In genomic region chr10:75062189-75062561, GRCm38 (mm10) we compare ENCODE assay signal across 8 mouse cellular contexts. TPM values are rescaled to one million over a fixed set of nuclear protein-coding genes. Genes with fewer than 3 reads are reported as not detected.
DNase-seq lines count a peak whose midpoint lies in the region; ATAC-seq and TF ChIP-seq lines count a peak whose summit lies in the region.
"Had no signal": no experiment of that assay in that cellular context is flagged by ENCODE, and none has a peak within 500 bp of the region (broad histone marks: within the 10 kb centered on the region; RNA-seq: fewer than 3 reads in every experiment).

No protein-coding gene starts in this region.

- ATAC-seq in forebrain, embryonic 11.5 days (replicated peaks; ENCODE audit: low FRiP score), result no peak
- ATAC-seq in hindbrain, postnatal 0 days, result no peak
- ATAC-seq in liver, embryonic 16.5 days (ENCODE audit: low read depth), result no peak

- H3K36me3 ChIP-seq in forebrain, embryonic 11.5 days (ENCODE audit: control insufficient read depth, insufficient read depth, low read length), result no peaks in the 10 kb centered on the region; the same call in 1 of the 2 replicates
- H3K36me3 ChIP-seq in hindbrain, postnatal 0 days (ENCODE audit: insufficient read depth, low read length), result no peaks in the 10 kb centered on the region
- no peaks in the 10 kb centered on the region for H3K36me3 ChIP-seq in liver, embryonic 16.5 days (ENCODE audit: control insufficient read depth, insufficient read depth)

- H3K4me2 ChIP-seq in forebrain, embryonic 11.5 days (ENCODE audit: low read depth, low read length, severe bottlenecking), result peak overlapping the region; percentile 81
- peak overlapping the region; percentile 81 for H3K4me2 ChIP-seq in hindbrain, postnatal 0 days (ENCODE audit: low read depth, low read length)
- peak overlapping the region; percentile 50 for H3K4me2 ChIP-seq in liver, embryonic 16.5 days (ENCODE audit: low read depth, low read length)

- no peaks in the 10 kb centered on the region for H3K9me3 ChIP-seq in forebrain, embryonic 11.5 days (ENCODE audit: control insufficient read depth, low read length)
- H3K9me3 ChIP-seq in hindbrain, postnatal 0 days (ENCODE audit: low read length), result no peaks in the 10 kb centered on the region
- no peaks in the 10 kb centered on the region for H3K9me3 ChIP-seq in liver, embryonic 16.5 days (replicated peaks; ENCODE audit: control insufficient read depth, low read length)

- H3K9ac ChIP-seq in forebrain, embryonic 11.5 days (ENCODE audit: low read length), result peak overlapping the region; percentile 82
- H3K9ac ChIP-seq in hindbrain, postnatal 0 days (replicated peaks; ENCODE audit: low read length), result peak overlapping the region; percentile 77
- peak overlapping the region; percentile 4; the same call in 1 of the 2 replicates for H3K9ac ChIP-seq in liver, embryonic 16.5 days (ENCODE audit: low read depth, low read length)

- no peak for TF ChIP-seq CTCF in hindbrain, postnatal 0 days (IDR thresholded peaks at IDR 0.05; ENCODE audit: low read depth)
- no peak for TF ChIP-seq CTCF in olfactory bulb, adult 2 months (IDR thresholded peaks at IDR 0.05; ENCODE audit: insufficient read depth, low read depth, low read length)

- no peak for TF ChIP-seq POLR2A in olfactory bulb, adult 2 months (IDR thresholded peaks at IDR 0.05; ENCODE audit: insufficient read depth, low read depth, low read length)

- H3K4me1 ChIP-seq in forebrain, embryonic 11.5 days (replicated peaks; ENCODE audit: control insufficient read depth, insufficient read depth, low read length), result peaks cover 23% of the 10 kb centered on the region
- H3K4me1 ChIP-seq in hindbrain, postnatal 0 days (ENCODE audit: insufficient read depth, low read length), result peaks cover 52% of the 10 kb centered on the region
- peaks cover 9% of the 10 kb centered on the region for H3K4me1 ChIP-seq in liver, embryonic 16.5 days (ENCODE audit: control insufficient read depth, low read depth, low read length)
- peaks cover 40% of the 10 kb centered on the region for H3K4me1 ChIP-seq in olfactory bulb, adult 2 months (ENCODE audit: control insufficient read depth, insufficient read depth, low read length)

- H3K4me3 ChIP-seq in forebrain, embryonic 11.5 days (ENCODE audit: low read depth, low read length), result peak overlapping the region; percentile 92
- peak overlapping the region; percentile 87 for H3K4me3 ChIP-seq in hindbrain, postnatal 0 days (ENCODE audit: low read length)
- peak overlapping the region; percentile 68 for H3K4me3 ChIP-seq in liver, embryonic 16.5 days (ENCODE audit: low read depth, low read length)
- peak overlapping the region; percentile 75 for H3K4me3 ChIP-seq in olfactory bulb, adult 2 months (ENCODE audit: insufficient read depth, low read depth, low read length)

- H3K27me3 ChIP-seq in forebrain, embryonic 11.5 days (ENCODE audit: control insufficient read depth, insufficient read depth, low read length), result no peaks in the 10 kb centered on the region
- no peaks in the 10 kb centered on the region for H3K27me3 ChIP-seq in hindbrain, postnatal 0 days (ENCODE audit: insufficient read depth, low read length)
- H3K27me3 ChIP-seq in liver, embryonic 16.5 days (ENCODE audit: control insufficient read depth, insufficient read depth, low read depth, low read length), result peaks cover 35% of the 10 kb centered on the region

- H3K27ac ChIP-seq in forebrain, embryonic 11.5 days (ENCODE audit: low read depth, low read length), result no peak overlapping the region
- no peak overlapping the region for H3K27ac ChIP-seq in hindbrain, postnatal 0 days
- H3K27ac ChIP-seq in liver, embryonic 16.5 days (ENCODE audit: low read length), result no peak overlapping the region
- no peak overlapping the region for H3K27ac ChIP-seq in olfactory bulb, adult 2 months (ENCODE audit: insufficient read depth, low read depth, low read length)

- DNase-seq in thymus, postnatal 25 days, result peak; percentile 10
- DNase-seq in thymus, postnatal 14 days, result no peak
- no peak for DNase-seq in forebrain, embryonic 11.5 days (ENCODE audit: low spot score)
- peak; percentile 44 for DNase-seq in hindbrain, postnatal 0 days (ENCODE audit: low spot score)
- no peak for DNase-seq in B cell, adult 2 months

- WGBS in forebrain, embryonic 11.5 days, result 15% methylated on average over 6 of the region's 6 CpGs
- WGBS in hindbrain, postnatal 0 days, result 11% methylated on average over 6 of the region's 6 CpGs
- 10% methylated on average over 6 of the region's 6 CpGs for WGBS in liver, embryonic 16.5 days (ENCODE audit: insufficient replicate concordance)
- 11% methylated on average over 6 of the region's 6 CpGs for WGBS in olfactory bulb, adult 2 months

RNA-seq across cellular contexts. Expression of gene Bcr, which starts 1.8 kb away (rescaled TPM):
- polyA plus RNA-seq in forebrain, embryonic 11.5 days (2014; fragmentation: Nextera tagmentation; extraction: Ambion mirVana), result 11.7 and 13.4 TPM in 2 replicates
- 54.4 and 61.4 TPM in 2 replicates for total RNA-seq in hindbrain, postnatal 0 days (2014; rRNA removed)
- polyA plus RNA-seq in hindbrain, postnatal 0 days (2015; fragmentation: Nextera tagmentation; extraction: Ambion mirVana), result 10.1 and 10.5 TPM in 2 replicates
- 1.8 and 2.0 TPM in 2 replicates for polyA plus RNA-seq in liver, embryonic 16.5 days (2015; fragmentation: Nextera tagmentation; extraction: Ambion mirVana)
- not detected in 2 replicates for polyA plus RNA-seq in olfactory bulb, adult 2 months (2012; ENCODE audit: insufficient read depth, insufficient read length, low replicate concordance, missing spikeins)

RNA-seq across cellular contexts. Expression of gene Rab36, which starts 25.3 kb away (rescaled TPM):
- 10.8 and 11.9 TPM in 2 replicates for polyA plus RNA-seq in forebrain, embryonic 11.5 days (2014; fragmentation: Nextera tagmentation; extraction: Ambion mirVana)
- 16.7 and 17.7 TPM in 2 replicates for total RNA-seq in hindbrain, postnatal 0 days (2014; rRNA removed)
- polyA plus RNA-seq in hindbrain, postnatal 0 days (2015; fragmentation: Nextera tagmentation; extraction: Ambion mirVana), result 25.3 TPM in 2 replicates
- 1.5 TPM in 2 replicates for polyA plus RNA-seq in liver, embryonic 16.5 days (2015; fragmentation: Nextera tagmentation; extraction: Ambion mirVana)
- not detected in 2 replicates for polyA plus RNA-seq in olfactory bulb, adult 2 months (2012; ENCODE audit: insufficient read depth, insufficient read length, low replicate concordance, missing spikeins)

RNA-seq across cellular contexts. Expression of gene Rsph14, which starts 29.8 kb away (rescaled TPM):
- polyA plus RNA-seq in forebrain, embryonic 11.5 days (2014; fragmentation: Nextera tagmentation; extraction: Ambion mirVana), result not detected in 2 replicates
- 1.7 TPM in 1 of 2 replicates, not detected in the other for total RNA-seq in hindbrain, postnatal 0 days (2014; rRNA removed)
- 0.43 and 0.46 TPM in 2 replicates for polyA plus RNA-seq in hindbrain, postnatal 0 days (2015; fragmentation: Nextera tagmentation; extraction: Ambion mirVana)
- not detected in 2 replicates for polyA plus RNA-seq in liver, embryonic 16.5 days (2015; fragmentation: Nextera tagmentation; extraction: Ambion mirVana)
- polyA plus RNA-seq in olfactory bulb, adult 2 months (2012; ENCODE audit: insufficient read depth, insufficient read length, low replicate concordance, missing spikeins), result not detected in 2 replicates
- total RNA-seq: heart, adult 18-20 months had no signal

Comparison
In these comparisons a context has a peak if more than half of its experiments do, and no peak if none do; other contexts are left out.
1. DNase-seq: peak in thymus, postnatal 25 days (single experiment) and hindbrain, postnatal 0 days (single experiment); none in thymus, postnatal 14 days (single experiment), forebrain, embryonic 11.5 days (single experiment) and B cell, adult 2 months (0 of 2).
2. H3K9ac ChIP-seq: peak in every context shown above with its lines; median percentile 82 in forebrain, embryonic 11.5 days; 77 in hindbrain, postnatal 0 days; 4 in liver, embryonic 16.5 days.
3. Peak in every context shown above with its lines, with median percentiles within 50 percentile points of each other: H3K4me2 ChIP-seq and H3K4me3 ChIP-seq.